Mouse (Mus musculus) spleen, adult 10 weeks (tissue): ENCODE results near the gene Thrb. TPM values are rescaled to one million over a fixed set of nuclear protein-coding genes. Genes with fewer than 3 reads are reported as not detected.

Experiments
- polyA plus RNA-seq: library from polyadenylated mRNA; stranded (reverse); fragments of 350-450 nt; fragmentation: Illumina TruSeq; extraction: RNeasy Lipid Tissue Mini Kit (QIAGEN cat#74804); gene quantifications from one replicate; pipeline ENCODE4 v1.2.3, GENCODE M21; 2015; ENCODE audit warnings: low replicate concordance; ENCODE audit not compliant: insufficient read depth

The Thrb gene
- polyA plus RNA-seq = 3.1 TPM

GRCm38 (mm10) chr14:17659686-17660328 lies at the start of gene Thrb:
TSS of gene Thrb (plus strand) at chr14:17660261.

